Mouse (Mus musculus): ENCODE results near the gene Vmn2r33. TPM values are rescaled to one million over a fixed set of nuclear protein-coding genes. Genes with fewer than 3 reads are reported as not detected.
"Not testable (repeated sequence)": the region's sequence is repeated elsewhere in the genome, so short reads cannot be mapped to it uniquely, and the experiment has no call there.

Gene Vmn2r33
- not detected for total RNA-seq (2021)
- not detected in 2 replicates for polyA plus RNA-seq (2012; rRNA removed)
- long read RNA-seq = 0 reads

GRCm38 (mm10) chr7:7566686-7567085, at the start of gene Vmn2r33:
TSS of gene Vmn2r33 (minus strand) at chr7:7566786.
- H3K36me3 ChIP-seq (ENCODE audit: control insufficient read depth, insufficient read depth, low read length); DNase-seq; H3K27me3 ChIP-seq (ENCODE audit: control insufficient read depth, insufficient read depth, low read length); intact Hi-C loops (cut with DNase I); H3K9ac ChIP-seq (ENCODE audit: low read depth, low read length); H3K79me2 ChIP-seq (replicated peaks; ENCODE audit: control insufficient read depth, insufficient read depth, low read length); H3K4me1 ChIP-seq (ENCODE audit: control insufficient read depth, insufficient read depth, low read length); H3K27ac ChIP-seq; H3K4me3 ChIP-seq: not testable (repeated sequence)

Other genes starting within 250 kb of the Vmn2r33 start
- not detected for gene Vmn2r30, start 229.2 kb downstream of the Vmn2r33 start, total RNA-seq (2021)
- not detected in 2 replicates for gene Vmn2r30, start 229.2 kb downstream of the Vmn2r33 start, polyA plus RNA-seq (2012; rRNA removed)
- not detected for gene Gm45783, start 192.2 kb downstream of the Vmn2r33 start, total RNA-seq (2021)
- gene Gm45783, start 192.2 kb downstream of the Vmn2r33 start, polyA plus RNA-seq (2012; rRNA removed) = not detected in 2 replicates
- gene Vmn2r31, start 167.1 kb downstream of the Vmn2r33 start, total RNA-seq (2021) = not detected
- gene Vmn2r31, start 167.1 kb downstream of the Vmn2r33 start, polyA plus RNA-seq (2012; rRNA removed) = not detected in 2 replicates
- gene Vmn2r32, start 86.8 kb downstream of the Vmn2r33 start, total RNA-seq (2021) = not detected
- gene Vmn2r32, start 86.8 kb downstream of the Vmn2r33 start, polyA plus RNA-seq (2012; rRNA removed) = not detected in 2 replicates
- gene Vmn2r34, start 122.7 kb upstream of the Vmn2r33 start, total RNA-seq (2021) = not detected
- gene Vmn2r34, start 122.7 kb upstream of the Vmn2r33 start, polyA plus RNA-seq (2012; rRNA removed) = not detected in 2 replicates